Mouse (Mus musculus): ENCODE data around the gene Fto. TPM values are rescaled to one million over a fixed set of nuclear protein-coding genes. Genes with fewer than 3 reads are reported as not detected.

Fto gene
- polyA plus RNA-seq, 1 experiment from 2014 or later = 113 TPM

- no peak overlapping the region for H3K9ac ChIP-seq (ENCODE audit: low read length)
- DNase-seq (ENCODE audit: low spot score) (no peak), ATAC-seq (ENCODE audit: insufficient read depth, low FRiP score, low TSS enrichment) (no peak)
- no peaks in the 10 kb centered on the region for H3K9me3 ChIP-seq (ENCODE audit: control insufficient read depth, low read length)
- no peak overlapping the region for H3K27ac ChIP-seq (ENCODE audit: low read depth, low read length)
- WGBS = 84% methylated on average over 7 of the region's 7 CpGs
- peaks cover 28% of the 10 kb centered on the region for H3K4me1 ChIP-seq (ENCODE audit: control insufficient read depth, insufficient read depth, low read length)
- H3K27me3 ChIP-seq (ENCODE audit: control insufficient read depth, insufficient read depth, low read length) = no peaks in the 10 kb centered on the region
- no peak overlapping the region for H3K4me3 ChIP-seq (ENCODE audit: low read depth, low read length)
- H3K4me2 ChIP-seq (ENCODE audit: low read depth) = no peak overlapping the region
- no peaks in the 10 kb centered on the region for H3K36me3 ChIP-seq (ENCODE audit: control insufficient read depth, insufficient read depth, low read length)
Observed at GRCm38 (mm10) chr8:91570809-91571208, 257.5 kb downstream of the Fto start.

DNA sequence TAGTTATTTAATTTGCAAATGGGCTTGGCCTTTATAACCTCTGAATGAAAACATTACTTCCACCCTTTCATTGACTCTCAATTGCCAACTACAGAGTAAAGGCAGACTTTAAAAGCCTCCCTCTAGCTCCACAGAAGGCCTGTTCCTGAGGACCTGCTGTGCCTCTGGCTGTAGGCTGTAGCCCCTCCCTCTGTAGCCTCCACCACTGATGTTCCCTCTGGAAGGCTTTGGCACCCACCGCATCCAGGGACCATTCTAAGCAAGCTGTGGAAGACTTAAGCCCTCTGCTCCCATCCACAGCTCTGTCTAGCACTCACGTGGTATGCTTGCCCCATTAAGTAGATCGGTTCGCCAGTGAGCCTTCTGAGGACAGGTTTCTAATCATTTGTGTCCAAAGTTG, 258.7 kb downstream of the Fto start:
- H3K9me3 ChIP-seq (ENCODE audit: control insufficient read depth, low read length) = no peaks in the 10 kb centered on the region
- ATAC-seq (ENCODE audit: insufficient read depth, low FRiP score, low TSS enrichment) = no peak
- DNase-seq (ENCODE audit: low spot score) = no peak
- H3K27me3 ChIP-seq (ENCODE audit: control insufficient read depth, insufficient read depth, low read length) = no peaks in the 10 kb centered on the region
- no peak overlapping the region for H3K4me3 ChIP-seq (ENCODE audit: low read depth, low read length)
- no peak overlapping the region for H3K4me2 ChIP-seq (ENCODE audit: low read depth)
- 34% methylated on average over 4 of the region's 4 CpGs for WGBS
- H3K27ac ChIP-seq (ENCODE audit: low read depth, low read length) = no peak overlapping the region
- H3K9ac ChIP-seq (ENCODE audit: low read length) = no peak overlapping the region
- peaks cover 30% of the 10 kb centered on the region for H3K4me1 ChIP-seq (ENCODE audit: control insufficient read depth, insufficient read depth, low read length)
- no peaks in the 10 kb centered on the region for H3K36me3 ChIP-seq (ENCODE audit: control insufficient read depth, insufficient read depth, low read length)

- H3K4me3 ChIP-seq (ENCODE audit: low read depth, low read length) = no peak overlapping the region
- peaks cover 31% of the 10 kb centered on the region for H3K4me1 ChIP-seq (ENCODE audit: control insufficient read depth, insufficient read depth, low read length)
- H3K36me3 ChIP-seq (ENCODE audit: control insufficient read depth, insufficient read depth, low read length) = no peaks in the 10 kb centered on the region
- no peak overlapping the region for H3K9ac ChIP-seq (ENCODE audit: low read length)
- ATAC-seq (ENCODE audit: insufficient read depth, low FRiP score, low TSS enrichment) (no peak), DNase-seq (ENCODE audit: low spot score) (no peak)
- no peaks in the 10 kb centered on the region for H3K27me3 ChIP-seq (ENCODE audit: control insufficient read depth, insufficient read depth, low read length)
- H3K27ac ChIP-seq (ENCODE audit: low read depth, low read length) = no peak overlapping the region
- H3K9me3 ChIP-seq (ENCODE audit: control insufficient read depth, low read length) = no peaks in the 10 kb centered on the region
- no peak overlapping the region for H3K4me2 ChIP-seq (ENCODE audit: low read depth)
- 31% methylated on average over 4 of the region's 4 CpGs for WGBS
Observed at GRCm38 (mm10) chr8:91572630-91573029, 259.3 kb downstream of the Fto start.

- Histone ChIP-seq H3K4me2 (ENCODE audit: low read depth) (no peak overlapping the region), H3K4me1 (ENCODE audit: control insufficient read depth, insufficient read depth, low read length) (peaks cover 27% of the 10 kb centered on the region), H3K4me3 (ENCODE audit: low read depth, low read length) (no peak overlapping the region), H3K27ac (ENCODE audit: low read depth, low read length) (0 out of 2 replicates have a peak overlapping the region, but pooled peaks have one; percentile 35), H3K9me3 (ENCODE audit: control insufficient read depth, low read length) (no peaks in the 10 kb centered on the region), H3K9ac (ENCODE audit: low read length) (no peak overlapping the region), H3K27me3 (ENCODE audit: control insufficient read depth, insufficient read depth, low read length) (no peaks in the 10 kb centered on the region), H3K36me3 (ENCODE audit: control insufficient read depth, insufficient read depth, low read length) (no peaks in the 10 kb centered on the region)
- DNase-seq (ENCODE audit: low spot score) = peak; percentile 36
- WGBS = 1% methylated on average over 3 of the region's 3 CpGs
- ATAC-seq (ENCODE audit: insufficient read depth, low FRiP score, low TSS enrichment) = no peak
Observed at GRCm38 (mm10) chr8:91575576-91575975, 262.3 kb downstream of the Fto start.

- ATAC-seq (ENCODE audit: insufficient read depth, low FRiP score, low TSS enrichment) (no peak), DNase-seq (ENCODE audit: low spot score) (no peak)
- Histone ChIP-seq H3K9ac (ENCODE audit: low read length) (no peak overlapping the region), H3K4me2 (ENCODE audit: low read depth) (no peak overlapping the region), H3K27me3 (ENCODE audit: control insufficient read depth, insufficient read depth, low read length) (no peaks in the 10 kb centered on the region), H3K36me3 (ENCODE audit: control insufficient read depth, insufficient read depth, low read length) (no peaks in the 10 kb centered on the region), H3K9me3 (ENCODE audit: control insufficient read depth, low read length) (no peaks in the 10 kb centered on the region), H3K4me1 (ENCODE audit: control insufficient read depth, insufficient read depth, low read length) (peaks cover 27% of the 10 kb centered on the region), H3K27ac (ENCODE audit: low read depth, low read length) (no peak overlapping the region), H3K4me3 (ENCODE audit: low read depth, low read length) (no peak overlapping the region)
- 14% methylated on average over 17 of the region's 17 CpGs for WGBS
Observed at GRCm38 (mm10) chr8:91576086-91576917, 263.0 kb downstream of the Fto start.

- no peak overlapping the region for H3K4me2 ChIP-seq (ENCODE audit: low read depth)
- H3K4me3 ChIP-seq (ENCODE audit: low read depth, low read length) = no peak overlapping the region
- H3K4me1 ChIP-seq (ENCODE audit: control insufficient read depth, insufficient read depth, low read length) = peaks cover 27% of the 10 kb centered on the region
- no peak overlapping the region for H3K9ac ChIP-seq (ENCODE audit: low read length)
- H3K36me3 ChIP-seq (ENCODE audit: control insufficient read depth, insufficient read depth, low read length) = no peaks in the 10 kb centered on the region
- DNase-seq (ENCODE audit: low spot score) (no peak), ATAC-seq (ENCODE audit: insufficient read depth, low FRiP score, low TSS enrichment) (no peak)
- no peaks in the 10 kb centered on the region for H3K9me3 ChIP-seq (ENCODE audit: control insufficient read depth, low read length)
- H3K27ac ChIP-seq (ENCODE audit: low read depth, low read length) = no peak overlapping the region
- WGBS = 11% methylated on average over 6 of the region's 6 CpGs
- no peaks in the 10 kb centered on the region for H3K27me3 ChIP-seq (ENCODE audit: control insufficient read depth, insufficient read depth, low read length)
Observed at GRCm38 (mm10) chr8:91576918-91577241, 263.6 kb downstream of the Fto start.

GRCm38 (mm10) chr8:91577605-91578004, 264.3 kb downstream of the Fto start:
- H3K4me3 ChIP-seq (ENCODE audit: low read depth, low read length) = no peak overlapping the region
- H3K9me3 ChIP-seq (ENCODE audit: control insufficient read depth, low read length) = no peaks in the 10 kb centered on the region
- no peak overlapping the region for H3K27ac ChIP-seq (ENCODE audit: low read depth, low read length)
- no peak overlapping the region for H3K9ac ChIP-seq (ENCODE audit: low read length)
- DNase-seq (ENCODE audit: low spot score) = no peak
- ATAC-seq (ENCODE audit: insufficient read depth, low FRiP score, low TSS enrichment) = no peak
- no peaks in the 10 kb centered on the region for H3K27me3 ChIP-seq (ENCODE audit: control insufficient read depth, insufficient read depth, low read length)
- WGBS = 93% methylated on average over 3 of the region's 3 CpGs
- no peaks in the 10 kb centered on the region for H3K36me3 ChIP-seq (ENCODE audit: control insufficient read depth, insufficient read depth, low read length)
- H3K4me2 ChIP-seq (ENCODE audit: low read depth) = no peak overlapping the region
- peaks cover 22% of the 10 kb centered on the region for H3K4me1 ChIP-seq (ENCODE audit: control insufficient read depth, insufficient read depth, low read length)

- ATAC-seq (ENCODE audit: insufficient read depth, low FRiP score, low TSS enrichment) (no peak), DNase-seq (ENCODE audit: low spot score) (no peak)
- no peaks in the 10 kb centered on the region for H3K36me3 ChIP-seq (ENCODE audit: control insufficient read depth, insufficient read depth, low read length)
- no peaks in the 10 kb centered on the region for H3K27me3 ChIP-seq (ENCODE audit: control insufficient read depth, insufficient read depth, low read length)
- no peak overlapping the region for H3K9ac ChIP-seq (ENCODE audit: low read length)
- no peaks in the 10 kb centered on the region for H3K4me1 ChIP-seq (ENCODE audit: control insufficient read depth, insufficient read depth, low read length)
- 74% methylated on average over 11 of the region's 11 CpGs for WGBS
- H3K27ac ChIP-seq (ENCODE audit: low read depth, low read length) = no peak overlapping the region
- H3K9me3 ChIP-seq (ENCODE audit: control insufficient read depth, low read length) = no peaks in the 10 kb centered on the region
- no peak overlapping the region for H3K4me3 ChIP-seq (ENCODE audit: low read depth, low read length)
- no peak overlapping the region for H3K4me2 ChIP-seq (ENCODE audit: low read depth)
Observed at GRCm38 (mm10) chr8:91584620-91585415, 271.5 kb downstream of the Fto start.

Measured in neural tube, embryonic 11.5 days (tissue).